Mouse (Mus musculus) fibroblast of lung, adult 2 months (primary cell): ENCODE measurements around the gene Rab44.
A peak's percentile ranks its signal among the peaks of the same experiment; 100 is the strongest.
"Not testable (repeated sequence)": the region's sequence is repeated elsewhere in the genome, so short reads cannot be mapped to it uniquely, and the experiment has no call there.

Experiments
- DNase-seq: peaks from one replicate; pipeline ENCODE4 v3.0.0-alpha.2; 2011; ENCODE audit warnings: low read depth

Rab44 gene

DNA sequence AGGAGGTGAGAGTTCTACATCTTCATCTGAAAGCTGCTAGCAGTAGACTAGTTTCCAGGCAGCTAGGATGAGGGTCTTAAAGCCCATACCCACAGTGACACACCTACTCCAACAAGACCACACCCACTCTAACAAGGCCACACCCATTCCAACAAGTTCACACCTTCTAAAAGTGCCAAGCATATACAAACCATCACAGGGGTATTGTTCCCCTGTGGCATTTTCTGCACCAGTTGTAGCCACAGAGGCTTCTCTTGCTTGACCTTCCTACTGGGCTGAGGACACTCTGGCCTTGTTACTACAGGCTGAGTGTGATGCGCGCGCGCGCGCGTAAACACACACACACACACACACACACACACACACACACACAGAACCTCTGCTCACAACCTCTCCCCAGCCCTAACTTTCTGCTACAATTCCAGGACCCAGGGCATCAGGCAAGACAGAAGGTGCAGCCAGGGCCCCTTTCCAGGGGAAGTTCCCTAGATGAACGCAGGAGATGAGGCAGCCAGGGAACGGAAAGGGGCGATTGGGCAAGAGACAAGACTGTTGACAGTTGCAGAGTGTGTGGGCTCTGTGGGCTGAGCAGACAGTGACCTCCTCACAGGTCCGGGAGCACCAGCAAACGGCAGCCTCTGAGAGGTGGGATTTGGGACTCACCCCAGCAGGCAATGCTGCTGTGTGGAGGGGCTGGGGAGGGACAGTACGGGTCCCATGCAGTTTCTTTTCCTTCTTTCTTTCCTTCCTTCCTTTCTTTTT, at the start of gene Rab44:
Gene Rab44, plus strand, starts transcription at position 555 of the 762 bp plus-strand sequence.
- no peak for DNase-seq

DNA sequence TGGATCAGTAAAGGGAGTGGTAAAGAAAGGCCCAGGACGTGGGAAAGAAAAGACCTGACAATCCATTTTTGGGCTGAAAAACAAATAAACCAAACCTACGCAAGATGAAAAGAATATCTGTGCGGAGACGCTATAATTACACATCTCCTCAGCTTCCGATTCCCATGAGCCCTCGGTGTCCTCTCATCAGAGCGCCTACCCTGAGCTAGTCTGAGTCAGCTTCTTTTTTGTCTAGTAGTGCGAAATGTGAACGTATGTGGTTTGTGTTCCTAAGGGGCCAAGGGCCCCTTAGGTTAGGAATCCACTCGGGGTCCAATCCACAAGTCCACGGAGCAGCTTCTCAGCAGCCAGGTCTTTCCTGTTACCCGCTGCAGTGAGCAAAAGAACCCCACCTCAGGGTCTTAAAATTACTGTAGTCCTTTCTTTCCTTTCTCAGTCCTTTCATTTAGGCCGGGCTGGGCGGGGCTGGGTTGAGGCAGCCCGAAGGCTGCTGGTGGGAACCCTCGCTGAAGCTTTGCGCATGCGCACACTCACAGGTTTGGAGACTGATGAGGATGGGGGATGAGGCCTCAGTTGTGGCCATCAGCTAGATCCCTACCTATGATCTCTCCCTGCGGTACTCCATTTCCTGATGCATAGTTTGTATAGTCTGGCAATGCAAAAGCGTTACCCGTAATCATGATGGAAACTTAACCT, 48.6 kb upstream of the Rab44 start:
- no peak for DNase-seq

DNA sequence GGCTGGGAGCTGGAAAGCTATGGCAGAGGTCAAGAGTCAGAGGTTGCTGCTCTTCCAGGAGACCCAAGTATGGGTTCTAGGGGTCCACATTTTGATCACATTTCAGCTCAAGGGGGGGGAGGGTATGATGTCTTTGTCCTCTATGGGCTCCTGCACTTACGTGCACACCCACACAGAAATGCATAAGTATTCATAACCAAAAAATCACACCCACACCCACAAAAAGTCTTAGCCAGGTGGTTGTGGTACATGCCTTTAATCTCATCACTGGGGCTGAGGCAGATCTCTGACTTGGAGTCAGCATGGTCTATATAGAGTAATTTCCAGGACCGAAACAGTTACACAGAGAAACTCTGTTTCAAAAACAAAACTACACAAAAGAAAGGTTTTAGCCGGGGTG, 48.0 kb upstream of the Rab44 start:
- DNase-seq: no peak

DNA sequence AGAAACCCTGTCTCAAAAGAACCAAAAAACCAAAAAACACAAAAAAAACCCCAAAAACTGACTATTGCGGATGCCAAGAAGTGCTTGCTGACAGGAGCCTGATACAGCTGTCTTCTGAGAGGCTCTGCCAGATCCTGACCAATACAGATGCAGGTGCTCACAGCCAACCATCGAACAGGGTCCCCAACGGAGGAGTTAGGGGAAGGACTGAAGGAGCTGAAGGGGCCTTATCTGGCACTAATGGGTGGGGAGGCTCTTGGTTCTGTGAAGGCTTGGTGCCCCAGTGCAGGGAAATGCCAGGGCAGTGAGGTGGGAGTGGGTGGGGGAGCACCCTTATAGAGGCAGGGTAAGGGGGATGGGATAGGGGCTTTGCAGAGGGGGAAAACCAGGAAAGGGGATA, 46.5 kb upstream of the Rab44 start:
- not testable (repeated sequence) for DNase-seq

DNA sequence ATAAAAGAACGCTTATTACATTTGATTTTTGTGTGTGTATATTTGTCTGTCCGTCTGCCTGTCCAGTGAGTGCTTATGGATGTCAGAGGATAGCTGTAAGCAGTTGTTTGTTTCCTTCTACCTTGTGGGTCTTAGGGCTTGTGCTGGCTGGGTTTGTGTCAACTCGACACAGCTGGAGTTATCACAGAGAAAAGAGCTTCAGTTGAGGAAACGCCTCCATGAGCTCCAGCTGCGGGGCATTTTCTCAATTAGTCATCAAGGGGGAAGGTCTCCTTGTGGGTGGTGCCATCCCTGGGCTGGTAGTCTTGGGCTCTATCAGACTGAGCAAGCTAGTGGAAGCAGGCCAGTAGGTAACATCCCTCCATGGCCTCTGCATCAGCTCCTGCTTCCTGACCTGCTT, 46.1 kb upstream of the Rab44 start:
- DNase-seq: no peak

DNA sequence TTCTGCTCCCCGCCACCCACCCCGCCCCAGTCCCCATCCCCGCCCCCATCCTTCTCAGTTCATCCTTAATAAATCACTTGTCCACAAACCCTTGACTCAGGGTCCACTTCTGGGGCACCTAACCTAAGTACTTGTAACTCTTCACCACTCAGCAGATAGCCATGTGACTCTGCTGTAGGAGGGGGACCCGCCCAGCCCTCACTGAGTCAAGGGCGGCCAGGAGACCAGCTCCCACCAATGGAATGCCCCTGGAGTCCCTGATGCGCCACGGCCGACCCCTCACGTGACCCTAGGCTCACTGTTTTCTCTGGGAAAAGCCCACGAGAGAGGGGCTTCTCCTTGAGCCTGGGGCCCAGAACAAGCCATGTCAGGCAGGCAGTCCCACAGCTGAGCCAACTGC, 44.9 kb upstream of the Rab44 start:
- DNase-seq: no peak

DNA sequence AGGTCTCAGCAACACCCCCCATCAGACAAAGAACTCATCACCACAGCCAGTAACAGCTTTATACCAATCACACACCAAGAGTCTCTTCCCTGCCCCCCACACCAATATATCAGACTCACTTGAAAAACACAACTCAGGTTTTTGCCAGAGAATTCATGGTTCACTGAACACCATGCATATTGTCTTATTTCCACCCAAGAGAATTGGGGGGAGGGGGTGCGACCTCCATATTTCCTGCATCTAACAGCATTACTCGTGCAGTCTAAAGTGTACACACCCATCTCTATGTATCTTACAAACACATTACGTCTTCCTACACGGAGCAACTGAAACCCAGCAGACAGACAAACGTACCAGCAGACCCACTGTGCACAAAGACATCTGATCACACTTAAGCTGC, 42.1 kb upstream of the Rab44 start:
- DNase-seq: no peak

DNA sequence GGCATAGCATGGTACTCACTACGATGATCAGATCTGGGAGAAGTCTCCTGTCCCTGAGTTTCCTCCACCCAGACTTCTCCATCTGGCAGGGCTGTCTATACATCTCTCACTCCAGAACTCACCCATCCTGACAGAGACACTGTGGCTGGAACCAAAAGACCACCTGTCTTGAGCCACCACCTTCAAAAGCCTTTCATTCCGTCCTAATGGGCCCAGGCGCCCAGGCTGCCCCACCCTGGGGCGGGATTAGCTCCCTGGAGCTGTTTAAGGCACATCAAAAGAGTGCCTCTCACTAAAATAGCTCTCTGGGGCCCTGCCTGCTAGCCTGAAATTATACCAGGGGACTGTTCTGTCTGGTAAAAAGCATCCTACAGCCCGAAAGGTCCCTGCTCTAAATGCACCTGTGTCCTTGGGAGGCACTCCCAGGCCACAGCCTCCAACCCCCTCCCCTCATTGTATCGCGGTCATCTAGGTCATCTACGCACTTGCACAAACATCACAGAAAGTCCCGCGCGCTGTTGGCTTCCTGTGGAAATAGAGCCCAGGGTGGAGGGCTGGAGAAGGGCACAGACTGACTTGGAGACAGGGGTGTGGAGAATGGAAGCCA, 41.1 kb upstream of the Rab44 start:
- DNase-seq: no peak

DNA sequence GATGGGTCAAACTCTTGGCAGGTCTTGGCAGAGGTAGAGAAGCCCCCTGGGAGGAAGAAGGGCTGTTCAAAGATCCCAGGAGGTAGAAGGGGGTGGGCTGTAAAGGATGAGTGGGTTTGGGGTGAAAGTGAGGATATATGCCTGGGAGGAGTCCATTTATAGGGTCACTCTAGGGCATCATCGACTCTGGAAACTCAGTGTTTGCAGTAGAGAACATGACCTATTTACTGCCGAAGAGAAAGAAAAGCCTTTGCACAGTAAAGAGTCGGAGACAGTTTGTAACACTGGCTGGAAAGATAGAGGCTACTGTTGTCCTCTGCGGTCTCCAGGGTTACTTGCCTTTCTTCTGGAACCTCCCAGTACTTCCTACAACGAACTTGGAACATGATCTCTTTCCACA, 40.6 kb upstream of the Rab44 start:
- no peak for DNase-seq

DNA sequence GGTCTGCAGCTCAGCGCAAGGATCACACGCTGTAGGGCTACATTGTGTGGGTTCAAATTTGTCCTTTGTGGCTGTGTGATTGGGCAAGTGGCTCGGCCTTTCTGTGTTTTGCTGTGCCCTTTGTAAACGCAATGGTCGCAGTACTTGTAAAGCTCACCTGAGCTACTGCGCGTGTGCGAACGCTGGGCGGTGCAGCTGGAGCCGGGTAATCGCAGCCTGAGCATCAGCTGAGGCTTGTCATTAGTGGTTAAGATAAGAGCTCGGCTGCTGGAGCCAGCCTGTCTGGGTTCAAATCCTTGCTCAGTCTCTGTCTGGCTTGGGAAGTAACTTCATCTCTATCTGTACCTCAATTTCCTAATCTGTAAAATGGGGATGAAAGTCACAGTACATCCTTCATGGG, 39.9 kb upstream of the Rab44 start:
- no peak for DNase-seq

DNA sequence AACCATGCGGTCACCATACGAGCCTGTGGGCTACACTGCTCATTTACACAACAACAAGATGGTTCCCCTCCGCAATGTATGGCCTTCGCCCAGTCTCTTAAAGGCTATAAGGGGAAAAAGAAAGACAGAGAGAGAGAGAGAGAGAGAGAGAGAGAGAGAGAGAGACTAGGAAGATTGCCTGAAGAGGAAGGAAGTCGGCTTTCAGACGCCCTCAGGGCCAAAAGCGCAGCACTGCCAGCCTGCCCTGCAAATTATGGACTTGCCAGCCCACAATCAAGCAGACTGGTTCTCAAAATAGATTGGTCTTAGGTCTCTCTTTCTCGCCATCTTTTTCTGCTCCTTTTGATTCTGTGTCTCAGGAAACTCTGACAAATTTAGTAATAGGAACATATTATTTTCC, 37.7 kb upstream of the Rab44 start:
- no peak for DNase-seq

DNA sequence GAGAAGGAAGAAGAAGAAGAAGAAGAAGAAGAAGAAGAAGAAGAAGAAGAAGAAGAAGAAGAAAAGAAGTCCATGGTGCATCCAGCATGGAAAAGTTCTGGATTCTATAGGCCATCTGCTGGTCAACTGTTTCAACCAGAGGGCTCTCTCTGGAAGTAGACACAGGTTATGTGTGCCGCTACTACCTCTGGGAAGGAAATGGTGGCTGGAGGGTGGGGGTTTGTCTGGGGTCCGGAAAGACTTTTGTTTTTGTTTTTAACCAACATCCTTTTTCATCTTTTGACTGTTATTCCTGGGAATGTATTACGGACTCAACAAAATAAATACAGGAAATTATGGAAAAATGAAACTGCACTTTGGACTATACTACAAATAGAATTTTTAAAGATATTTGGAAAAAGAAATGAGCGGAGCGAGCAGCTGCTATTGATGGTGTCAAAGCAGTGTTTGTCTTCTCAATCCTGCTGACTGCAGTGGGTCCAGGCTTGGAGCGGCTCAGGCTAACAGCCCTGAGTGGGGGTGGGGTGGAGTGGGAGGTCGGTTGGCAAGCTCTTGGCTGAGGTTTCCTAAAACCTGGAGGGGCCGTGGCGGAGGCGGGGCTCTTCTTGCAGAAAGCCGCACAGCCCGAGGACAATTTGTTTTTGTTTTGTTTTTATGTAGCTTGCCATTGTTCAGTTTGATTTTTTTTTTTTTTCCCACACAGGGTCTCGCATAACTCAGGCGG, 36.0 kb upstream of the Rab44 start:
- no peak for DNase-seq

DNA sequence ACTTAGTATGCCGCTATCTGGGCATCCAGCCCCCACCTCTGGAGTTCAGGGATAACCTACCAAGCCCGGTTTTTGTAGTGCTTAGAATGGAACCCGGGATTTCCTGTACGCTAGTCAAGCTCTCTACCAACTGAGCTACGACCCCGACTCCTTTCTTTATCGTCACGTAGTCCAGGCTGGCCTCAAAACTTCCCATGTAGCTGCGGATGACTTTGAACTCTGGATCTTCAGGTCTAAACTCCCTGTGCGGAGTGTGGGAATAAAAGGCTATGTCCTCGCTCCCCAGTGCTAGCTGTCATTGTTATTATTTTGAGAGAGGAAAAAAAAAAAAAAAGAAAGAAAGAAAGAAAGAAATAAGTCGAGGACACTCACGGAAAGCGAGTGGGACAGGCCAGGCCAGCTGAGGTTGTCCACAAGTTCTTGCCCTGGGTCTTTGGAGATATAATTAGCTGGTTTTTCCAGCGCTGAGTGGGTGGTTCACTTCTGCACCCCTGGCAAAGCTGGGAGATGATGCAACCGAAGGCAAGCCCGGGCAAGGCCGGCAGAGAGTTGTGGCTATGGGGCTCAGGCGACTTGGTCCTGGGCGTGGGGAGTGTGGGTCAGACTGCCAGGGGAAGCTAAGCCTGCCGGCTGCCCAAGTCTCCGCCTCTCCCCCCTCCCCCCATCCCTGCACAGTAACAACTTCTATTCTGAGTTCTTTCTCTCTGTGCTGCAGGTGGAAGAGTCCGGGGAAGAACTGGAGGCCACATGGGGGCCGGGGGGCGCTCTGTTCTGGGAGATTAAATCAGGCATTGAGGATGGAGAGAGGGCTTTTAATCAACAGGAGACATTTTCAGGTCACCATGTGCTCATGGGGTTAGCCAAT, 35.2 kb upstream of the Rab44 start:
- DNase-seq: peak; percentile 98

DNA sequence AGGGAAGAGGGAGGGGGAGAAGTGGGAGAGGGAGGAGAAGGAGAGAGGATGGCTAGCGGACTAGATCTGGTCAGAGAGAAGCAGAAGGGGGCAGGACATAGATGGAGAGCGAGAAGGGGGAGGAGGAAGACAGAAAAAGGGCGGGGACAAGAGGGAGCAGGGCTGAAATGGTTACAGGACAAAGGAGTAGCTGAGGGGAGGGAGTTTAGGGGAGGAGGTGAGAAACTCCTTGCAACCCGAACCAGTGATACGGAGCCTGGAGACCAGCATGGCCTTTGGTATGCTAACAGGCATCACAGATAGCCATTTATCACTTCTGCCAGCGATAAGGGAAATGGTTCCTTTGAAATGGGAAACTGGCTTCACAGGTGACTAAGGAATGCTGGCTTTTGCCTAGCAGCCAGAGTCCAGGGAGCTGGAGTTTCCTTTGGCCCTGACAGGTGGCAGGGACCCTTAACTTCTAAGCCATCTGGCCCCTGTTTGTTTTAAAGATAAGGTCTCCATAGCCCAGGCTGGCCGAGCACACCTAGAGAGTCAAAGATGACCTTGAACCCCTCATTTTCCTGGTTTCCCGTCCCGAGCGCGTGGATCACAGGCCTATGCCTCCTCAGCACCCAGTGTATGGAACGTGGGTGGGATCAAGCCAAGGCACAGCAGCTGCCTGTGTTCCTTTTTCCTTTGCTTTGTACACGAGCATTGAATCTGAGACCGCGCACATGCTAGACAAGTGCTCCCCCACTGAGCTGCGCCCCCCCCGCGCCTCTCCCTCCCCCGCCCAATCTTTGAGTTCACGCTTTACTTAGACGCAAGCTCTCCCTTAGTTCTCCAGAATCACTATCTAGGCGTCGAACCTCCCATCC, 33.0 kb upstream of the Rab44 start:
- DNase-seq: no peak

DNA sequence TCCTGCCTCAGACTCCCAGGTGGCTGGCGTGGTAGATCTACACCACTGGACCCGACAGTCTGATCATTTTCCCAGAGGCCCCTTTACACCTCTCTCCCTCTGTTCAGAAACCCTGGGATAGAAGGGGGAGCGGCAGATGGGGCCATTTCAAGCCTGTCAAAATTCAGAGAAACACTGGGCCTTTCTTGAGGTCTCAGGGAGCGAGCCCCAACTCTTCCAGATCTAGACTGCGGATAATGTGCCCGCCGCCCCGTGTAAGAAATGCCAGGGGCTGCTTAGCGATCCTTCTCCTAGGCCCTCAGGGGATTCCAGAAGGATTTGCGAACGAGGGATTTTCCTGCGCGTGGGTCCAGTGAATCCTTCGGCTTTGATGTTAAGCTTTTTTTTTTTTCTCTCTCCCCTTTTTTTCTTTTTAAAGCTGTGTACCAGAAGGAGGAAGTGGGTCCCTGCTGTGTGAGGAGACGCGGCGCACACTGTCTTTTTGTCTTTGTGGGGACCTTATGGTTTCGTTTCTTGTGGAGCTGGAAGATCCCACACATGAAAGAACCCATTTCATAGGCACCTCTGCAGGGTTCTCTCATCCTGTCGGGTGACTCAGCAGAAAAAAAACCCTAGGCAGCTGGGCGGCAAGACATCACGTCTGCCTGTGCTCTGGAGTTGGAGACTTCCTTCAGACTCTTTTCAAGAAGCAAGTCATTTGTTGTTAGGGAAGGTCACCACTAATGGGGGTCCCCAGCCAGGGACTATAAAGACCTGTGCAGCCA, 32.1 kb upstream of the Rab44 start:
- DNase-seq: no peak

DNA sequence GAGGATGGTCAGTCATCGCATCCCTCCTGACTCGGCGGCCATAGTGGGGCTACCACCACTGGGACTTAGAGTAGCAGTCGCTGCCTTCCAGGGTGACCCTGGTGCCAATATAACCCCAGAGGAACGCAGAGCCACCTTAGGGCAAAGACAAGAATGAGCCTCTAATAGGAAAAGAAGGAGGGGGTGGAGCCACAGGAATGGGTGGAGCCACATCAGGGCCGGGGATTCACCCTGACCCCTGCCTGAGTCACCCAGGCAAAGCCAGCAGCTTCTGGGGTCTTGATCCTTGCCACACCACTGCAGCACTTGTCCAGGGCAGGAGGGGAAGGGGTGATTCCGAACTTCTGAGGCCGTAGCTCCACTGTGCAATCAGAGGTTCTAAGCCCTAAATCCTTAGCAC, 30.4 kb upstream of the Rab44 start:
- DNase-seq: no peak

DNA sequence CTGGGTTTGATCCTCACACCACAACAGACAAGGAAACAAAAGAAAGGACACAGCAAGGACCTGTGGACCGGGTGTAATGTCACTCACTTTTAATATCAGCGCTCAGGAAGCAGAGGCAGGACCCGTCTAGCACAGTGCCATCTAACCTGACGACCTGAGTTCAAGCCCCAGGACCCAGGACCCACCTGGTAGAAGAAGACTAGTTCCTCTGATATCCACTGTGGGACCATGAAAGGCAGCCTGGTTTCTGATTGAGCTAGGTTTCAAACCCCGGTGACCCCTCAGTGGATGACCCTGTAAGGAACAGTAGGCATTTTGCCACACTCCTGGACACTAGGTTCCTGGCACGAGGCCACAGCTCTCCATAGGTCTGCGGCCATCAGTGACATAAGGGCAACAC, 29.3 kb upstream of the Rab44 start:
- no peak for DNase-seq

DNA sequence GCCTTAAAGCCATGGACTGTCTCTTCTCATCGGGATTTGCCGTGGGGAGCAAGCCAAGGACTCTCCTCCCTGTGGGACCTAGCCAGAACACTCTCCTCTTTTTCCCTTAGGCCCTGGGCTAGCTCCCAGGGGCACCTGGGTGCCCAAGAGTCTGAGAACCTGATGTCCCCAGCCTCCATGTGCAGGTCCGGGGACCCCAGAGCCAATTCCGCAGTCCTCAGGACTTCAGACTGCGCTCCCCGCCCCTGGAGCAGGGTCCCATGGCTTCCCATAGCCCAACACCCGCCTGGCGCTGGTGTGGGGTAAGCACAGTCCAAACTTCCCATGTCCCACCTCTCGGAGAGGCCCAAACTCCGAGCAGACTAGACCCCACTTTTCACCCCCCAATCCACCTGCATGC, 28.7 kb upstream of the Rab44 start:
- no peak for DNase-seq

DNA sequence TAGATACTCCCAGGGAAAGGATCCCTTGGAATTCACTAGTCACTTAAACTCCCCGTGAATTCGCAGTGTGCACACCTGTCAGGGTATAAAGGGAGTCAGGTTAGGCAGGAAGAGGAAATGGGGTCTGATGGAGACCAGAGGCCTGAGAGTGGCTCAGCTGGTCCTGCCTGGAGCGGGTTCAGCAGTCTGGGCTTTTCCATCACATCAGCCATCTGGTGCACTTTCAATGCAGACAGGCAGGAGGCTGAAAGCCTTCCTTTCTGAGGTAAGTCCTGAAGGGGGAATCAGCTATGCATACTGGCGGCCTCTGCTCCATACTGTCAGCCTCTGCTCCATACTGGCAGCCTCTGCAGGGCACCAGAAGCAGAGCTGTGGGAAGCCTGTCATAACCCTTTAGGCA, 27.0 kb upstream of the Rab44 start:
- no peak for DNase-seq

DNA sequence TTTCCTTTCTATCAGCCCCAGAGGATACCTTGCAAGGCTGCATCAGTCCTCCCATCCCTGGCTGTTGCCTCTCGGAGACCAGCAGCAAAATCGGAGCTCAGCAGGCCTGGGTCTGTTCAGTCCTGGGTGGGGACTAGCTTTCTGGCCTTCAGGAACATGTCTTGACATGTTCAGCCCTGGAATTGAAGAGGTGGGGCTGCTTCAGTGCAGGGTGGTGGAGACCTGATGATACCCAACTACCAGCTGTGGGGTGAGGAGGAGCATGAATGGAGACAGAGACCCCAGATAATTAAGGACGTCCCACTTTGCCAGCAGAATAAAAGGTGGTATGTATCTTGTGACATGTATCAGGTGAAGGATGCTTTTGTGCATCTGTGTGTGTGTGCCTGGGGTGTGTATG, 23.2 kb upstream of the Rab44 start, which contains the start of gene Cdkn1a:
Gene Cdkn1a, plus strand, starts transcription at position 201 of the 400 bp plus-strand sequence.
- no peak for DNase-seq
